Mouse (Mus musculus) neural tube, embryonic 11.5 days (tissue): ENCODE data around the gene A630095N17Rik. TPM values are rescaled to one million over a fixed set of nuclear protein-coding genes. Genes with fewer than 3 reads are reported as not detected.

ENCODE experiments used
- ATAC-seq: fragments of 200-750 bp; cut with Nextera tagmentation; 2 replicates; pipeline ENCODE4 v1.8.0; 2017; ENCODE audit warnings: moderate number of reproducible peaks, mild to moderate bottlenecking, moderate TSS enrichment, moderate library complexity; ENCODE audit not compliant: insufficient read depth, low FRiP score, low TSS enrichment
- DNase-seq: peaks from one replicate; pipeline ENCODE4 v3.0.0-alpha.2; 2015; ENCODE audit warnings: low spot score
- H3K27ac ChIP-seq: fragments of 300-500 bp; sonication (generic); 2 replicates; pipeline ENCODE4 v1.5.1; 2014; ENCODE audit warnings: low read depth, mild to moderate bottlenecking, low read length
- H3K27me3 ChIP-seq: fragments of 300-500 bp; sonication (generic); 2 replicates; pipeline ENCODE4 v1.6.1; 2014; ENCODE audit warnings: mild to moderate bottlenecking, low read length, mixed read lengths; ENCODE audit not compliant: control insufficient read depth, insufficient read depth
- H3K36me3 ChIP-seq: fragments of 300-500 bp; sonication (generic); 2 replicates; pipeline ENCODE4 v1.6.1; 2014; ENCODE audit warnings: mild to moderate bottlenecking, low read length, moderate library complexity, mixed read lengths; ENCODE audit not compliant: control insufficient read depth, insufficient read depth
- H3K4me1 ChIP-seq: fragments of 300-500 bp; sonication (generic); 2 replicates; pipeline ENCODE4 v1.6.1; 2014; ENCODE audit warnings: low read length, mixed read lengths; ENCODE audit not compliant: control insufficient read depth, insufficient read depth
- H3K4me2 ChIP-seq: fragments of 300-500 bp; sonication (generic); 2 replicates; pipeline ENCODE4 v1.6.1; 2014; ENCODE audit warnings: low read depth, mild to moderate bottlenecking, moderate library complexity
- H3K4me3 ChIP-seq: fragments of 300-500 bp; sonication (generic); 2 replicates; pipeline ENCODE4 v1.5.1; 2014; ENCODE audit warnings: low read depth, low read length
- H3K9ac ChIP-seq: fragments of 300-500 bp; sonication (generic); 2 replicates; pipeline ENCODE4 v1.6.1; 2014; ENCODE audit warnings: mild to moderate bottlenecking, low read length
- H3K9me3 ChIP-seq: fragments of 300-500 bp; sonication (generic); 2 replicates; pipeline ENCODE4 v1.6.1; 2016; ENCODE audit warnings: low read length; ENCODE audit not compliant: control insufficient read depth
- WGBS: fragments of 180-500 bp; shearing (Covaris S2); extraction: QIAGEN DNeasy Blood & Tissue Kit; methylation state at CpG from one replicate; pipeline ENCODE4 v1.1.7; 2014; 5-methylcytosine and 5-hydroxymethylcytosine counted together
- polyA plus RNA-seq: library from polyadenylated mRNA; unstranded; fragments of >200 nt; fragmentation: Nextera tagmentation; extraction: Ambion mirVana; gene quantifications from 2 replicates; pipeline ENCODE4 v1.2.1, GENCODE M21; 2014

A630095N17Rik gene
- polyA plus RNA-seq = not detected in 2 replicates

GRCm38 (mm10) chr1:75231664-75232152 lies at the start of gene A630095N17Rik:
Gene A630095N17Rik, minus strand, starts transcription at chr1:75232102.
- Histone ChIP-seq H3K9ac (no peak within 1 kb of the TSS), H3K36me3 (no peaks in the 10 kb centered on the region), H3K27me3 (no peaks in the 10 kb centered on the region), H3K4me3 (no peak within 1 kb of the TSS), H3K27ac (no peak within 1 kb of the TSS), H3K4me2 (no peak within 1 kb of the TSS), H3K9me3 (no peaks in the 10 kb centered on the region), H3K4me1 (no peaks in the 10 kb centered on the region)
- ATAC-seq = no peak
- WGBS = 78% methylated on average over 5 of the region's 5 CpGs
- DNase-seq = no peak

DNA sequence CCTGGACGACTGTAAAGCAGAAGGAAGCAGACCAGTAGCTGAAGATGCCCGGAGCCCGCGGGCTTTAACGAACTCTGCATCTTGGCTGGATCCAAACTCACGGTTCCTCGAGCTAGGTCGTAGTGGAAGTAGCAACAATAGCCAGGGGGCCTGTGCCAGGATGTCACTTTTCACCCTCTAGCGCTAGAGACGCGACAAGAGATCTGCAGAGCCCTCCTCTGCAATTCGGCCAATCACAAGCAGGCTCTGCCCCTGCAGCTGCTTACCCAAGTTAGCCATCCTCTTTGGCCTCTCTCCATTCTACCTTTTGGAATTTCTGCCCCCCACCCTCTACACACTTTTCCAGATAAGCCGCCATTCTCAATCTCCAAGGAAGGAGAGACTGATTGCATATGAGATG lies 46.3 kb upstream of the A630095N17Rik start, which contains the start of gene Resp18:
Gene Resp18, minus strand, starts transcription at position 188 of the 400 bp plus-strand sequence.
- H3K4me1 ChIP-seq = no peaks in the 10 kb centered on the region

GRCm38 (mm10) chr1:75277195-75278188 lies 45.6 kb upstream of the A630095N17Rik start:
- Histone ChIP-seq H3K36me3 (no peaks in the 10 kb centered on the region), H3K9ac (peak overlapping the region; percentile 7; the same call in 1 of the 2 replicates), H3K4me3 (peak overlapping the region; percentile 24), H3K4me2 (peak overlapping the region; percentile 17), H3K27me3 (peaks cover 11% of the 10 kb centered on the region), H3K4me1 (no peaks in the 10 kb centered on the region), H3K27ac (no peak overlapping the region), H3K9me3 (no peaks in the 10 kb centered on the region)
- 3% methylated on average over 21 of the region's 23 CpGs for WGBS
- peak; percentile 69 for DNase-seq
- no peak for ATAC-seq

More for the DNA sequence above, 46.3 kb upstream of the A630095N17Rik start, which contains the start of gene Resp18:
- Histone ChIP-seq H3K9ac (peak within 1 kb of the TSS; percentile 7; the same call in 1 of the 2 replicates), H3K4me3 (peak within 1 kb of the TSS; percentile 24), H3K27ac (no peak within 1 kb of the TSS), H3K9me3 (no peaks in the 10 kb centered on the region), H3K27me3 (peaks cover 11% of the 10 kb centered on the region), H3K36me3 (no peaks in the 10 kb centered on the region), H3K4me2 (peak within 1 kb of the TSS; percentile 17)
- no peak for ATAC-seq
- DNase-seq = peak; percentile 10
- WGBS = 8% methylated on average over 13 of the region's 13 CpGs

GRCm38 (mm10) chr1:75264091-75264880 lies 32.4 kb upstream of the A630095N17Rik start, which contains the start of gene Ptprn:
Gene Ptprn, minus strand, starts transcription at chr1:75264502.
- H3K4me1 ChIP-seq = peaks cover 4% of the 10 kb centered on the region; the same call in 1 of the 2 replicates
- peak within 1 kb of the TSS; percentile 41; the same call in 1 of the 2 replicates for H3K9ac ChIP-seq
- H3K36me3 ChIP-seq = no peaks in the 10 kb centered on the region
- WGBS = 10% methylated on average over 31 of the region's 32 CpGs
- no peaks in the 10 kb centered on the region for H3K9me3 ChIP-seq
- H3K4me3 ChIP-seq = peak within 1 kb of the TSS; percentile 38
- peaks cover 32% of the 10 kb centered on the region for H3K27me3 ChIP-seq
- H3K27ac ChIP-seq = no peak within 1 kb of the TSS
- DNase-seq (peak; percentile 53), ATAC-seq (no peak)
- peak within 1 kb of the TSS; percentile 53 for H3K4me2 ChIP-seq

DNA sequence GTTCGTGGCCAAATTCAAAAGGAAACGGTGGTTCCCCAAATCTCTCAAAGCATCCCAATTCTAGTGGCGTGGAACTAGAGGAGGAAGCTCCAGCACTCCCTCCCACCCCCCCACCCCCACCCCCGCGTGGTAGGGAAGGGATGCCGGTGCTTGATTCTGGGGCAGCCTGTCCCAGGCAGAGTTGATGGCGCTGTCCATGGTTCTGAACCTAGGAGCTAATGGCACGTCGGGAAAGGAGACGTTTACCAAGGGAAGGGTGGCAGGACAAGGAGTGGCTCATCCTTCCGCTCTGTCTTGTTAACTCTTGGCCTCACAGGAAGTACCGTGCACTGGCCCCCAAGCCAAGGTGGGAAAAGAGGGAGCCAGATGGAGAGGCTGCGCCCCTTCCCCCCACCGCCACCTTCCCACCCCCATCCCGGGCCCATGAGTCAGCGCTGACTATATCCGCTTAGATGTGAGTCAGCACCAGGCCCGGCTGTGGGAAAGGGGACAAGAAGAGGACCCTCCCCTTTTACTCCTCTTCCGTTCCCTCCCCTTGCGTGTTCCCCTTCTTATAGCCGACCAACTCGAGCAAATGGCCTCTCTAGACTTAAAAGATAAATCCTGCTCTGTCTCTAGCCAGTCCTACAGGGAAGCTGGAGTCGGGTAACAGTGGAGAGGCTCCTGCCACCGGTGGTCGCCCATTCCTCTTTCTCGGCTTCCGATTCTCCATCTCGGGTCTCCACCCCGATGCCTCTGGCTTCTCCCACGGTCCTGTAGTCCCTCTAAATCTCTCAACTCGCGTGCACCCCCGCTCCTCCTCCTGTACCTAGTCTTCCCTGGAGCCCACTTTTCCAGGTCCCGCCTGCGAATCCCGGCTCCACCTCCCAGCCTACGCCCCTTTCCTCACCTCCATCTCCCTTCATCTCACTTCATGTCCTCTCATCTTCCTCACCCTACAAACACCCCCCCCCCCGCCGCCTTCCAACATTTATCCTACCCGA lies 31.4 kb upstream of the A630095N17Rik start:
- WGBS = 1% methylated on average over 39 of the region's 40 CpGs
- no peak overlapping the region for H3K27ac ChIP-seq
- DNase-seq = peak; percentile 72
- H3K9me3 ChIP-seq = no peaks in the 10 kb centered on the region
- H3K27me3 ChIP-seq = peaks cover 32% of the 10 kb centered on the region
- H3K36me3 ChIP-seq = no peaks in the 10 kb centered on the region
- H3K4me2 ChIP-seq = peak overlapping the region; percentile 53
- H3K4me3 ChIP-seq = peak overlapping the region; percentile 38
- H3K9ac ChIP-seq = peak overlapping the region; percentile 41; the same call in 1 of the 2 replicates
- ATAC-seq = no peak
- H3K4me1 ChIP-seq = peaks cover 4% of the 10 kb centered on the region; the same call in 1 of the 2 replicates

DNA sequence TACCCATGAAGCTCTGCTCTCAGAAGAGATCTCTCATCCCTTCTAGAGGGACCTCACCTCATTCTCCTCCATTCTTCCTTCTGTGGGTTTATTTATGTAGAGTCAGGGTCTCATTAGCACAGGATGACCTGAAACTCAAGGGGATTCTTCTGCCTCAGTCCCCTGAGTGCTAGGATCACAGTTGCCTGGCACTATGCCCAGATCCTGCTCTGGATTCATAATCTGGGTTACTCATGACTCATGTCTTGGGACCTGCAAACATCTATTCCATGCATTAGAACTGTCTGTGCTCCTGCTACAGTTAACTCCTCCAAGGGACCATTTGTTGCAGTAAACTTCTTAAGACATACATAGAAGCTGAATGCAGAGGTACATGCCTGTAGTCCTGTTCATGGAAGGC lies 29.4 kb upstream of the A630095N17Rik start:
- DNase-seq (no peak), ATAC-seq (no peak)
- Histone ChIP-seq H3K36me3 (no peaks in the 10 kb centered on the region), H3K27me3 (peaks cover 32% of the 10 kb centered on the region), H3K4me2 (no peak overlapping the region), H3K9me3 (no peaks in the 10 kb centered on the region), H3K27ac (no peak overlapping the region), H3K4me3 (no peak overlapping the region), H3K9ac (no peak overlapping the region), H3K4me1 (peaks cover 4% of the 10 kb centered on the region; the same call in 1 of the 2 replicates)

DNA sequence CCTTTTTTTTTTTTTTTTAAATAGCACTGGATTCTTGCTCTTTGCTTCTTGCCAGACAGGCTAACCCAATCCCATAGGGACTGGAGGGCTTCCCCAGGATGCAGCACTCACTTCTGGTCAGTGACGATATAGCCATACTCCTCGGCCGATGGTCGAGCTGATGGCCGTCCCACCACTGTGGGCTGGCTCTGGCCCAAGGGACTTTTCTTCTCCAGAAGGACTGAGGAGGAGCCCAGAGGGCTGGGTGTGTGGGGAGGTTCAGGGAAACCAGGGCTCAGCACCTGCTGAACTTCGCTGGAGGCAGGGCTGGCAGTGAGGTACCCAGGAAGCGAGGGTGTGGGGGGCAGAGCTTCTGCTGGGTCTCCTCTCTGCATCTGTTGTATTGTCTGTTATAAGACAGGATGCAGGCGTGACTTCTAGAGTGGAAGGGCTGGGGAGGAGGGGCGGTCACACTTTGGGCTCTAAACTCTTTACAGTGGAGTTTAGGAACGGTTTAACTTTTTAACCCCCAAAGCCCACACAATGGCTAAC lies 23.7 kb upstream of the A630095N17Rik start:
- no peak for ATAC-seq
- Histone ChIP-seq H3K27me3 (no peaks in the 10 kb centered on the region), H3K27ac (no peak overlapping the region), H3K4me1 (peaks cover 2% of the 10 kb centered on the region; the same call in 1 of the 2 replicates), H3K9me3 (no peaks in the 10 kb centered on the region), H3K9ac (no peak overlapping the region), H3K4me3 (no peak overlapping the region), H3K36me3 (no peaks in the 10 kb centered on the region), H3K4me2 (no peak overlapping the region)
- 70% methylated on average over 10 of the region's 10 CpGs for WGBS
- no peak for DNase-seq
